Mouse (Mus musculus): Measurements from ENCODE around the gene Jund.

Jund gene

GRCm38 (mm10) chr8:70699116-70699833 is 526 bp downstream of the Jund start:
- no peak for DNase-seq (ENCODE audit: extremely low spot score, low read depth, low spot score)

- no peak for DNase-seq (ENCODE audit: extremely low spot score, low read depth, low spot score)
Measured at GRCm38 (mm10) chr8:70699834-70700554, 1.2 kb downstream of the Jund start.

GRCm38 (mm10) chr8:70700555-70700922 is 1.8 kb downstream of the Jund start:
- DNase-seq (ENCODE audit: extremely low spot score, low read depth, low spot score): peak; percentile 69

GRCm38 (mm10) chr8:70701048-70701981 is 2.6 kb downstream of the Jund start:
- DNase-seq (ENCODE audit: extremely low spot score, low read depth, low spot score): no peak

- DNase-seq (ENCODE audit: extremely low spot score, low read depth, low spot score): no peak
Measured at GRCm38 (mm10) chr8:70701982-70702841, 3.5 kb downstream of the Jund start.

GRCm38 (mm10) chr8:70702842-70703182 is 4.1 kb downstream of the Jund start:
- no peak for DNase-seq (ENCODE audit: extremely low spot score, low read depth, low spot score)

GRCm38 (mm10) chr8:70703287-70703686 is 4.5 kb downstream of the Jund start, which contains the start of gene Iqcn:
TSS of gene Iqcn (plus strand) at chr8:70703457.
- no peak for DNase-seq (ENCODE audit: extremely low spot score, low read depth, low spot score)

- no peak for DNase-seq (ENCODE audit: extremely low spot score, low read depth, low spot score)
Measured at GRCm38 (mm10) chr8:70708281-70708680, 9.5 kb downstream of the Jund start.

- DNase-seq (ENCODE audit: extremely low spot score, low read depth, low spot score): no peak
Measured at GRCm38 (mm10) chr8:70709794-70710193, 11.0 kb downstream of the Jund start.

- no peak for DNase-seq (ENCODE audit: extremely low spot score, low read depth, low spot score)
Measured at GRCm38 (mm10) chr8:70710296-70710695, 11.5 kb downstream of the Jund start.

- no peak for DNase-seq (ENCODE audit: extremely low spot score, low read depth, low spot score)
Measured at GRCm38 (mm10) chr8:70711041-70711440, 12.3 kb downstream of the Jund start.

GRCm38 (mm10) chr8:70713991-70714390 is 15.2 kb downstream of the Jund start:
- DNase-seq (ENCODE audit: extremely low spot score, low read depth, low spot score): no peak

GRCm38 (mm10) chr8:70715086-70715485 is 16.3 kb downstream of the Jund start:
- no peak for DNase-seq (ENCODE audit: extremely low spot score, low read depth, low spot score)

GRCm38 (mm10) chr8:70716521-70717400 is 18.0 kb downstream of the Jund start:
- DNase-seq (ENCODE audit: extremely low spot score, low read depth, low spot score): no peak

- DNase-seq (ENCODE audit: extremely low spot score, low read depth, low spot score): no peak
Measured at GRCm38 (mm10) chr8:70718297-70718696, 19.5 kb downstream of the Jund start, which contains the start of gene Gm3336. TSS of gene Gm3336 (plus strand) at chr8:70718543.

GRCm38 (mm10) chr8:70719796-70720270 is 21.1 kb downstream of the Jund start:
- DNase-seq (ENCODE audit: extremely low spot score, low read depth, low spot score): no peak

GRCm38 (mm10) chr8:70720739-70721138 is 22.0 kb downstream of the Jund start:
- DNase-seq (ENCODE audit: extremely low spot score, low read depth, low spot score): no peak

GRCm38 (mm10) chr8:70721601-70722000 is 22.9 kb downstream of the Jund start:
- no peak for DNase-seq (ENCODE audit: extremely low spot score, low read depth, low spot score)

- DNase-seq (ENCODE audit: extremely low spot score, low read depth, low spot score): no peak
Measured at GRCm38 (mm10) chr8:70723486-70724210, 24.9 kb downstream of the Jund start, which contains the start of gene Pde4c. TSS of gene Pde4c (plus strand) at chr8:70723720.

All from hindlimb bud, embryonic 11.5 days (tissue).